Mouse (Mus musculus): ENCODE measurements around the gene Uggt1.

Gene Uggt1

GRCm38 (mm10) chr1:36257276-36257675 lies 12.8 kb upstream of the Uggt1 start:
- DNase-seq = no peak

GRCm38 (mm10) chr1:36255871-36256640 lies 11.5 kb upstream of the Uggt1 start:
- DNase-seq = no peak

DNA sequence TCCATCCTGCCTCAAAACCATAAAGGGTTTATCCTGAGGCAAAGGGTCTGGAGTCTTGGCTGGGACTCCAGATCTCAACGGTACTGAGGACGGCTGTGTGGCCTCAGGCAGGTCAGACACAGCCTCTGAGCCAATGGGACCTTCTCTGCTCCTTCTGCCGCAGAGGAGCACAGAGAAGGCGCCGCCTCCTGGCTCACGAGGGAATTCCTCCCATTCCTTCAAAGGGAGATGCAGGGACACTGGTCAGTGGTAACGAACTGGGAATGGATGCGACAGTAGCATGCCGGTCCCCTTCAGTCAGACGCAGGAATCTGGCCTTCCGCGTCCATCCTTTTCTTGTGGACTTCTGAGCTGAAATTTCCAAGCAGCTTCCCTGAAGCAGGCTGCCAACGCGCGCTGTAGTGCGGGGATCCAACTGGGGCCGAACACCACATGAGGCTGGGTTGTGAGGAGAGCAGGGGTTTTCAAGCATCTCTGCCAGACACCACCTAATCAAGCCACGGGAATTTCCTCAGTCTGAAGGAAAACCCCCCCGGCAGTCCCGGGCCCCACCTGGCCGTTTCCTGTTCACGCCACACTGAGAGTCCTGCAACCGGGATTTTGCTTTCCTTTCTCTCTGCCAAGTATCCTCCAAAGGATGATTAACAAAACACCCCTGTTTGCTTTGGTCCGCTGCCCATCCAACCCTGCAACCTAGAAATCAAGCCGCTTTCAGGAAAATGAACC lies 10.3 kb upstream of the Uggt1 start:
- no peak for DNase-seq

GRCm38 (mm10) chr1:36252791-36253190 lies 8.3 kb upstream of the Uggt1 start:
- peak; percentile 53 to 69 for DNase-seq

GRCm38 (mm10) chr1:36251426-36251825 lies 6.9 kb upstream of the Uggt1 start:
- no peak for DNase-seq

DNA sequence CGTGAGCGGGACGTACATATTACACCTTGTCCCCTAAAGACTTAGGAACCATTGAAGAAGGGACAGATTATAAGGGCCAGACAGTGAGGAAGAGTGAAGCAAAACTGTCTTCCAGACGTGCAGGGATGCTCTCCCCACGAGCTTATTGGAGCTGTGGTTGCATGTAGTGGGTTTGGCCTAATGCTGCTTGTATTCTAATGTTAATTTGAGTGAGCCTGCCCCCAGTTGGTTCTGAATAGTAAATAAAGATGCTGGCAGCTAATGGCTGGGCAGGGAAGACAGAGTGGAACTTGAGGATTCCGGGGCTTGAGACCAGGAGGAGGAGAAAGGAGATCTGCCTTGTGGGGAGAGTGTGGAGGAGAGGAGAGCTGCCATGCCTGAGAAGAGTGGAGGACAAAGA lies 2.2 kb upstream of the Uggt1 start:
- DNase-seq = no peak

DNA sequence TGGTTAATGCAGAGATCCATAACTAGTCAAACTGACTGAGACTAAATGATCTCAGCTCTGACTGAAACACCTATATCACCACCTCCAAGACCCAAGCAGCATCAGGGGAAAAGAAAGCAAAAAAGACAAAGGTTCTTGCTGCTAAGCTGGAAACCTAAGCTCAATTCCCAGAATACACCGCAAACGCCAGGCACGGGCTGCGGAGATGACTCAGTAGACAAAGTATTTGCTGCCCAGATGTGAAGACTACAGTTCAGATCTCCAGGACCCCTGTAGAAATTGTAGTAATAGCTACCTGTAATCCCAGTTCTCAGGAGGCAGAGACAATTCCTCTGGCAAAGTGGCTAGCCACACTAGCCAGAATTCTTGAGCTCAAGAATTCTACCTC lies 302 bp upstream of the Uggt1 start:
- DNase-seq = no peak

- DNase-seq = no peak
These were observed 968 bp downstream of the Uggt1 start for GRCm38 (mm10) chr1:36243447-36244057.

- no peak for DNase-seq
These were observed 2.6 kb downstream of the Uggt1 start for GRCm38 (mm10) chr1:36241903-36242429.

GRCm38 (mm10) chr1:36240176-36240575 lies 4.3 kb downstream of the Uggt1 start:
- no peak for DNase-seq

- no peak for DNase-seq
These were observed 5.1 kb downstream of the Uggt1 start for GRCm38 (mm10) chr1:36239396-36239795.

DNA sequence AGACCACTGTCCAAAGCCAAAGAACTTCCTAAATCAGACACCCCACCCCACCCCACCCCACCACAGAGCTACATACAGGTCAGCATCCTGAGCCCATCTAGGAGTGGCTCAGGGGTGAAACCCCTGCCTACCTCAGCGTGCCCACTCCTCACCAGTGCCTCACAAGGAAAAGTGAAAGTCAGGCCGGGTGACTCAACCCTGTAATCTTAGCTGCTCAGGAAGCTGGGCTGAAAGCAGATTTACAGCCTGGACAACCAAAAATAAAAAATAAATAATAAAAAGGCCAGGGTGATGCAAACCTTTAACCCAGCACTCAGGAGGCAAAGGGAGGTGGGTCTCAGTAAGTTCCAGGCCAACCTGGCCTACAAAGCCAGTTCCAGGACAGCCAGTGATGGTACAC lies 8.7 kb downstream of the Uggt1 start:
- DNase-seq = no peak

DNA sequence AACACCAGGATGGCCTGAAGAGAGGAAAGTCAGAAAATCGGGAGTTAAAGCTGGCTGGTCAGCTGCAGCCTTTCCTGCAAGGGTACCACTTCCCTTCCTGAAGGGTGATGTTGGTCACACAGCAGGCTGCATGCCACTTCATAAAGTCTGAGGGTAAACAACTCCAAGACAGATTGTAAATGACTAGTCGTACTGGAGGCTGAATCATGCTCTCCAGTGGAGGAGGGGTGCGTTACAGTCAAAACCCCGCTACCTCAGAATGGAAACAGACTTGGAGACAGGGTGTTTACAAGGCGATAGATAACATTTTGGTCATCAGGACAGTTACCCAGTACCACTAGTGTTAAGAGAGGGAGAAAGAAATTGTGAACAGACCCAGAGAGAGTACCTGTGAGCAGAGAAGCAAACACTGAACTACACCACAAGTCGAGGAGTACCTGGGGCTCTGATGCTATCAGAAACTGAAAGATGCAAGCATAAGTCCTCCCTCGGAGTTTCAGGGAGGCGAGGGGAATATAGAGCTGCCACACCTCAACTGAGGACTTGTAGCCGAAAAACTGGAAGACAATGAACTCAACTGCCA lies 9.4 kb downstream of the Uggt1 start:
- DNase-seq = no peak

GRCm38 (mm10) chr1:36233218-36233617 lies 11.3 kb downstream of the Uggt1 start:
- no peak for DNase-seq

DNA sequence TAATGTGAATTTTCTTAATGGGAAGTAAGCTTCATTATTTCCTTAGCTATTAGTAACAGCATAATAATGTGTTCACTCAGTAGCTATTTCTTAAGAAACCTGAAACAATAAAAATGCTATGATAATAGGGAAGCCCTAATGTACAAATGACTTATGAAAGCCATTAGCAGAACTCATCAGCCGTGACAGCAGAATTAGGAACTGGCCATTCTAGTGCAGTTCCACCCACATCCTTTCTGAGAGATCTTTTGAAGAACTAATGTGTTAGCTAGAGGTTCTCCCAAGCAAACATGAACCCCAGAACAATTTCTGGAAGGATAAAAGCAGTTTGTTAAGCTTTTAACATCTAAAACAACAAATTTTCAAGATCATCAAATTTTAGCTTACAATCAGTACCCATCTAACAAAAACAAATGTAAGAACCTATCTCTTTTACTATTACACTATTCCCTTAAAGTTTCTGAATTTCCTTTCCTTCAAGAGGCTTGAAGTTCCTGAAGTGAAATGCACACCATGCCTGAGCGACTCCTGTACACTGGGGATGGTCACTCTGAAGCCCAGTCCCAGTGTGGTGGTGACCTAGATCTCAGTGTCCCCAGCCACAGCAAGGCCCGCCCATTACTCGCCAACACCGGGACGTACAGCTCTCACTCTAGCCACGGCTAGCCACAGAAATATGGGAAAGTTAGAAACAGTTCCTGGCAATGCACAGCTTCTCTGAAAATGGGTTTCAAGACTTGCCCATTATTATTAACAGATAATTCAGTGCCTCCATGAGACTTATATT lies 13.4 kb downstream of the Uggt1 start:
- DNase-seq = no peak

DNA sequence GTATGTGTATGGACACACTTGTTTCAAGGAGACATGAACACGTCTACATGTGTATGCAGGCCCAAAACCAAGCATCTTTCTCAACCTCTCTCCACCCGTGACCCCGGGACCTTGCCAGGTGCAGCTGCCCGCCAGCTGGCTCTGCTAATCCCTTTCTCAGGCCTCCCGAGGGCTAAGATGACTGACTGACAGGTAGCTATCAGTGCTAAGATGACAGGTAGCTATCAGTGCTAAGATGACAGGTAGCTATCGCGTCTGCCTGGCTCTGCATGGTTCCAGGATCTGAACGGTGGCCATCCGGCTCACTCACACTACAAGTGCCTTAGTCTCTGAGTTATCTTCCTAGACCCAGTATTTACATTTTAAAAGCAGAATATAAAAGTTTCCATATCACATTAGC lies 16.1 kb downstream of the Uggt1 start:
- no peak for DNase-seq

GRCm38 (mm10) chr1:36224648-36225047 lies 19.9 kb downstream of the Uggt1 start:
- no peak for DNase-seq

DNA sequence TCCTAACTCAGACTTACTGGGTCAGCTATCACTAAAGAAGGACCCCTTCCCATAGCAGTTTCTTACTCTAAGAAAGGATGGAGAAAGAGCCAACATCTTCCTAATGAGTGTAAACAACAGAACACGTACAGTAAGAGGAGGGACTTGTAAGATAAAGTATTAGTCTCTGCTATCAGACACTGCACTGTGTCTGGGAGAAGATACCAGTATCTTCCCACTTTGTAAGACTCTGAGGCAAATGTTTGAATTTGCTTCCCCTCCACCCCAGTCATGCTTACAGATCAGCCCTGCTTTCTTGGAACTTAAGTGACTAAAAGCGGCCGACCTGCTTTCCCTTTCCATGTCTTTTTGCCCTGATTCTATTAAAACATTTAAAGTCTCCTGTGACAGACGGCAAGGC lies 30.2 kb downstream of the Uggt1 start:
- DNase-seq = no peak

DNA sequence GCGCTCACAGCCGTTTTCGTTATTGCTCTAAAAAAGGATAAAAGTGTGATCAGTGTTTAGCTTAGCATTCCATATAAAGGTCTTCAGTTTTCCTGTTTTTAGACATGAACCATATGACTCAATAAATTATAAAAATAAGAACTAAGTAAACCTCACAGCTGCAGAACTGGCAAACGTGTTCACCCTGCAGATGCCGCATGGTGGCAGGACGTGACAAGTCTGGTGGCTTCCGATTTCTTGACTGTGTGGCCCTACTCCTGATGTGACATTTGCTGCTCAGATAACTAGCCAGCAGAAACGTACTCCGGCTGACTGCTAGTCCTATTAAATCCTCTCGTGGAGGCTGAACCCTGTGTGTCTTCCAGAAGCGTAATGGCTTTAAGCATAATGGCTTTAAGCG lies 42.8 kb downstream of the Uggt1 start:
- no peak for DNase-seq

DNA sequence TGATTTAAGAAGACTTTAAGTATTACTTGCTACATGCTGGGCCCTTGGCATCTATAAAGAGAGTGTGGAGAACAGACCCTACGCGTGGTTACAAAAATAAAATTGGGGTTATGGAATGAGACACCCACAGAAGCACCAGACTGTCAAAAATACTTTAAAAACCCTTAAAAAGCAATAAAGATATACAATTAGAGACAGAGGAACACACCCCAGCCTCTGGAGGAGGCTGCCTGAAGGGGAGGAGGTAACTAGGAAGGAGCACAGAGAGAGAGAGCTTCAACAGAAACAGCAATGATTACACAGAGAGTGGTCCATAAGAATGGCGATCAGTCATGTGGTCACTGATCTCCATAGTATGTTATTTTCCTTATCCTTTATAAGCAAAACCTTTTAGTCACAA lies 50.0 kb downstream of the Uggt1 start:
- no peak for DNase-seq

- DNase-seq = no peak
These were observed 52.6 kb downstream of the Uggt1 start for GRCm38 (mm10) chr1:36191966-36192365.

- DNase-seq = no peak
These were observed 64.5 kb downstream of the Uggt1 start for GRCm38 (mm10) chr1:36180038-36180437.

GRCm38 (mm10) chr1:36173461-36173860 lies 71.1 kb downstream of the Uggt1 start:
- DNase-seq = no peak

All from thymus, adult 18-20 months (tissue).